Mouse (Mus musculus) small intestine, adult 2 months (tissue): ENCODE results near the gene Rcn3.

Experiments
- CTCF ChIP-seq: fragments of 200-500 bp; IDR thresholded peaks from 2 replicates; pipeline ENCODE4 v1.5.1; 2012; ENCODE audit warnings: low read depth, mild to moderate bottlenecking, control low read depth, inconsistent platforms, low read length, moderate library complexity, mixed read lengths; ENCODE audit not compliant: insufficient replicate concordance, insufficient read length; ENCODE audit errors: extremely low read depth
- POLR2A ChIP-seq: fragments of 200-500 bp; IDR thresholded peaks from 2 replicates; pipeline ENCODE4 v1.6.1; 2012; ENCODE audit warnings: low read depth, mild to moderate bottlenecking, control low read depth, inconsistent platforms, low read length, moderate library complexity

DNA sequence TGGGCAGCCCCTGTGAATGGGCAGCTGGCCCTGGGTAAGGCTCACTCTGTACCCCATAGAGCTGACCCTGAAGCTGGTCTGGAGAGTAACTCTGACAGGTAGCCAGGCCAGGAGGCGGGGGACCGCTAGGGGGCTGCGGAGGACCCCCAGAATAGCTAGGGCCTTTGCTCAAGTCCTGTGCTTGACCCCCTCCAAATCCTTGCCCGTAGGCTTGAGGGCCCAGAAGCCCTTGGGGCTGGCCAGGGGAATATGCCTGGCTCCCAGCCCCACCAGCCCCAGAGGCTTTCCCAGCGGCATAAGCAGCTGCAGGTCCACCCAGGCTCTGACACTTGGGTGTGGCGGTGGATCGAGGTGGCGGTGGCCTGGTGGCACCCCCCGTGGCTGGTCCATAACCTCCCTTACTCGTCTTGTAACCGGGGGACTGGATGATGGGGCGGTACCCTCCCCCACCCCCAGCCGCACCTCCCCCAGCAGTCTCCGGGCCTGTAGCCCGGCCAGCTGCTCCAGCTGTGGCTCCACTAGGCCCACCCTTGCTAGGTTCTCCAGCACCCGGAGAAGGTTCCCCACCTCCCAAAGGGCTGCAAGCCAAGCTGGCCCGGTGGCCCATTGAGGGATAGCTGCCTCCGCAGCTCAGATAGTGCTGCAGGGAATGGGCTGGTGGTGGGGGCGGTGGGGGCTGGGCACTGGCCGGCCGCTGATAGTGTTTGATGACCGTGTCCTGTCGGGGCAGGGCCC lies 42.9 kb downstream of the Rcn3 start:
- TF ChIP-seq CTCF (no peak), POLR2A (no peak)
